Mouse (Mus musculus) monocyte, adult 2 months (primary cell): ENCODE measurements around the gene Nomo1.
A peak's percentile ranks its signal among the peaks of the same experiment; 100 is the strongest.

Experiments used
- DNase-seq, 2 experiments: peaks; one replicate each; pipeline ENCODE4 v3.0.0; 2022; ENCODE audit warnings: low spot score in 2 of 2, low read depth in 1 of 2

Gene Nomo1

DNA sequence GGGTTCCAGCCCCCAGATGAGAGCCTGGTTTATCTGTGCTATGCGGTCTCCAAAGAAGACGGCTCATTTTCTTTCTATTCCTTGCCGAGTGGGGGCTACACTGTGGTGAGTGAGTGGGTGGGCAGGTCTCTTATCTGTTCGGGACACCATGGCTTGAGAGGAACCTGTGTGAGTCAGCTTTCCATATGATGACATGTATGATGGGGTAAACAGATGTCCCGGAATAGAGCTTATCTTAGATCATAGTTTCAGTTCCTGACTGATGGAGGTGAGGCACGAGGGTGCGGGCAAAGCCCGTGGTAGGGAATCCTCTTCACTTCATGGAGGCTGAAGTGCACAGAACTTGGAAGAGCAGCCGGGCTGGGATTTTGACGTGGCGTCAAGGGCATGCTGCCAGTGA, 12.4 kb downstream of the Nomo1 start:
- no peak for DNase-seq

DNA sequence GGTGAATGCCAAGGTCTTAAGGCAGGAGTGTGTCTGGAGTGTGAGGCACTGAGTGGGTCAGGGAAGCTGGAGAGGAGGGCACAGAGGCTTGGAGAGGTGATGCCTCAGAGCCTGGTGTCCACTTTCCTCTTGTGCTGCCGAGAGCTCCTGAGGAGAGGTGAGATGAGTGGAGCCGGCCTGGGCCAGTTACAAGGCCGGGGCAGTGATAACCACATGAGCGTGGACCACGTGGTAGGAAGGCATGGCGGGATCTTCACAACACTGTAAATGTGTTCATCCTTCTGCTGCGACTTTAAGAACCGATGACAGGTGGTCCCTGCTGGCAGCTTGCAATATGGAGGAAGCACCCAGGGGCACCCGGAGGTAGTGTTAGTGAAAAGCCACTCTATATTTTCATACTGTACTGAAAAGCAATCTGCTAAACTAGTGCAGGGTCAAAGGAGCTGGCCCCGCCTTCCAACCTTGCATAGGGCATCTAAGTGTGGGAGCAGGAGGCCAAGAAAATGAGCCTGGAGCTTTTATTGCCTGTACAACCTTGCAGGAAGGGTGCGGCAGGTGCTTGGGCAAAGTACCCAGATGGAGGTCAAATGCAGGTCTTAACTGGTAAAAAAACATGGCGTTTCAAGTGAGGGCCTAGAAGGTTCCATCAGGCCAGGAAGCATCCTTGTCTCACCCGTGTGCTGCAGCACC, 14.5 kb downstream of the Nomo1 start:
- DNase-seq, result no peak

DNA sequence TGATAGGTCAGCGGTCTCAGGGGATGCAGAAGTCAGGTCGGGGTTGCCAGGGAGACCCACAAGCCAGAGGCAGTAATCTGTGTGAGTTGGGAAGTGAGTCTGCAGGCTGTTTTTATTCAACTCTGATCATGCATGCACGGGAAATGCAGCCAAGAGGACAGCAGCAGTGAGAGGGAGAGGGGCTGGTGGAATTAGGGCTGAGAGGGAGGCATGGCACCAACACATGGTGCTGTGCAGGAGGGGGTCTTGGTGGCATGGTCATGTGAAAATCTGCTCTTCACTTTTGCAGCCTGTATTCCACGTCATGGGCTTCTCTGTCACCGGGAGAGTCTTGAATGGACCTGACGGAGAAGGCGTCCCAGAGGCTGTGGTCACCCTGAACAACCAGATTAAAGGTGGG, 16.5 kb downstream of the Nomo1 start:
- DNase-seq, result no peak

GRCm38 (mm10) chr7:46052161-46052821, 18.8 kb downstream of the Nomo1 start:
- no peak for DNase-seq

GRCm38 (mm10) chr7:46053566-46053965, 20.1 kb downstream of the Nomo1 start:
- DNase-seq, result no peak

DNA sequence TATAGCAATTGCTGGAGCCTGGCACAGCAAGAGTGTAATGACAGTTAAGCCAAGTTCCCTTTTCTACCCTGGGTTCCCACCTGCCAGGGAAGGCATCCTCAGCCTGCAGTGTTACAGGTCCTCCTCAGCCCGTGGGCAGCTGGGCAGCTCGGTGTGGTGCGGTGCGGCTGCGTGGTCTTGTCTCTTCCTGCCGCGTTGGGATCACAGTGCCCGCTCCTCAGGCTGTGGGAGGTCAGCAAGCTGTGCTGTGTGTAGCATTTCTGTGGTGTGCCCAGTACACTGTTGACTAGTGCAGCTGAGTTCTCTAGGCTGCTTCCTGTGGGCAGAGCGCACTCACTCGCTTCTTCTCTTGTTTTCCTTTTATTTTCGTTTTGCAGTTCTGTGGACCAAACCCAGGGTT, 25.4 kb downstream of the Nomo1 start:
- DNase-seq, result peak in 1 of 2 experiments; percentile 13

- no peak for DNase-seq
These were observed 27.2 kb downstream of the Nomo1 start for GRCm38 (mm10) chr7:46060688-46061087.

DNA sequence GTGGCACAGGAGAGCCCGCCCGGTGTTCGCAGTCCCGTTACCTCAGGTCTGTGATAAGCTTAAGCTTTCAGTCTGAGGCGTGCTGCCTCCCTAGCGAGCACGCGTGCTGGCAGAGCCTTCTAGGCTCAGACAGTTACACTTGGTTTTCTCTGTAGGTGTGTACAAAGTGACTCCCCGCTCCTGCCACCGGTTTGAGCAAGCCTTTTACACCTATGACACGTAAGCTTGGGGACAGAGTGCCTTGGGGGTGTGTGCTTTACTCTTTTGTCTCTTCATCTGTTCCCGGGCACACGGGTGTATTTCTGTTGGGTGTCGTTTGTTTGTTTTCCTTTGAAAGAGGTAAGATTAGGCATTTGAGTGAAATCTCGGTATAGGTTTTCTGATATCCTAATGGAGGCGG, 28.1 kb downstream of the Nomo1 start:
- DNase-seq, result no peak

DNA sequence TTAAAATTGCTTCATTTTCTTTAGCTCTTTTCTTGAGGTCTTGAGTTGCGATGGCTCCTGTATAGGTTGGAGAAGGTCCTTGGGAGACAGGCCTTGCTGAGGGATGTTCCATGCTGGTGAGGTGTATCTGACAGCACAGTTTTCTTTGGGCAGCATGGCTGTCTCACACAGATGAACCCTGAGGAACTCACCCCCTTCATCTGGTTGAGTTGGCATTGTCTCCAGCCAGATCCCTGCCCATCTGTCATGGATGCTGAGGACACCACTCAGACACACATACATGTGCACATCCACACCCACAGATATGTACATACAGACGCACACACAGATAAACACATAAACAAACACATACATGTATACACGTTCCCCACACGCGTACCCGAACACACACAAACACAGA, 29.8 kb downstream of the Nomo1 start:
- DNase-seq, result no peak

- no peak for DNase-seq
These were observed 35.3 kb downstream of the Nomo1 start for GRCm38 (mm10) chr7:46068831-46069230.

- no peak for DNase-seq
These were observed 43.3 kb downstream of the Nomo1 start for GRCm38 (mm10) chr7:46076844-46077243.

- no peak for DNase-seq
These were observed 44.2 kb downstream of the Nomo1 start for GRCm38 (mm10) chr7:46077675-46078074.

GRCm38 (mm10) chr7:46084024-46084423, 50.5 kb downstream of the Nomo1 start:
- no peak for DNase-seq

GRCm38 (mm10) chr7:46084839-46085513, 51.5 kb downstream of the Nomo1 start:
- DNase-seq, result no peak

GRCm38 (mm10) chr7:46086378-46086777, 52.9 kb downstream of the Nomo1 start:
- no peak for DNase-seq

GRCm38 (mm10) chr7:46088241-46088640, 54.7 kb downstream of the Nomo1 start:
- no peak for DNase-seq

GRCm38 (mm10) chr7:46092803-46093202, 59.3 kb downstream of the Nomo1 start:
- DNase-seq, result no peak

GRCm38 (mm10) chr7:46096136-46096535, 62.6 kb downstream of the Nomo1 start:
- DNase-seq, result no peak

- DNase-seq, result no peak
These were observed 63.9 kb downstream of the Nomo1 start for GRCm38 (mm10) chr7:46097319-46097783.

GRCm38 (mm10) chr7:46098221-46098918, 64.9 kb downstream of the Nomo1 start:
- no peak for DNase-seq

- no peak for DNase-seq
These were observed 65.4 kb downstream of the Nomo1 start for GRCm38 (mm10) chr7:46098919-46099286.

DNA sequence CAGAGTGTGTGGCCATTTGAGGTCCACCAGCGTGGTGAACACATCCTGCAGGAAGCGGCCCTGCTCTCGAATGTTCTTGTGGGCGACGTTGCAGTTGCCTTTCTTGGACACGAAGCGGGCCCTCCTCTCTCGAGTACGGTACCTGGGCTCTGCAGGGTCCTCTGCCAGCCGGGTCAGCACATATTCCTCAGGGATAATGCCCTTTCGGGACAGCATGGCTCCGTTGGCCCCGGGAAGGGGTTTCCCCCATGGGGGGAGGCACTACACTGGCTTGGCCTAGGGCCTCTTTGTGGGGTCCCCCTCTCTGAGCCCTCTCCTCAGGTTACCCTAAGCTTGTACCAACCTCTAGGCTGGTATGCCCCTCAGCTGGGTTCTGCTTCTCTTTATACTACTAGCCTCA, 66.2 kb downstream of the Nomo1 start:
- no peak for DNase-seq
